Mouse (Mus musculus) neural tube, embryonic 11.5 days (tissue): ENCODE results near the gene Fam57a. TPM values are rescaled to one million over a fixed set of nuclear protein-coding genes. Genes with fewer than 3 reads are reported as not detected.

Experiments used
- ATAC-seq: fragments of 200-750 bp; cut with Nextera tagmentation; 2 replicates; pipeline ENCODE4 v1.8.0; 2017; ENCODE audit warnings: moderate number of reproducible peaks, mild to moderate bottlenecking, moderate TSS enrichment, moderate library complexity; ENCODE audit not compliant: insufficient read depth, low FRiP score, low TSS enrichment
- DNase-seq: peaks from one replicate; pipeline ENCODE4 v3.0.0-alpha.2; 2015; ENCODE audit warnings: low spot score
- H3K27ac ChIP-seq: fragments of 300-500 bp; sonication (generic); 2 replicates; pipeline ENCODE4 v1.5.1; 2014; ENCODE audit warnings: low read depth, mild to moderate bottlenecking, low read length
- H3K27me3 ChIP-seq: fragments of 300-500 bp; sonication (generic); 2 replicates; pipeline ENCODE4 v1.6.1; 2014; ENCODE audit warnings: mild to moderate bottlenecking, low read length, mixed read lengths; ENCODE audit not compliant: control insufficient read depth, insufficient read depth
- H3K36me3 ChIP-seq: fragments of 300-500 bp; sonication (generic); 2 replicates; pipeline ENCODE4 v1.6.1; 2014; ENCODE audit warnings: mild to moderate bottlenecking, low read length, moderate library complexity, mixed read lengths; ENCODE audit not compliant: control insufficient read depth, insufficient read depth
- H3K4me1 ChIP-seq: fragments of 300-500 bp; sonication (generic); 2 replicates; pipeline ENCODE4 v1.6.1; 2014; ENCODE audit warnings: low read length, mixed read lengths; ENCODE audit not compliant: control insufficient read depth, insufficient read depth
- H3K4me2 ChIP-seq: fragments of 300-500 bp; sonication (generic); 2 replicates; pipeline ENCODE4 v1.6.1; 2014; ENCODE audit warnings: low read depth, mild to moderate bottlenecking, moderate library complexity
- H3K4me3 ChIP-seq: fragments of 300-500 bp; sonication (generic); 2 replicates; pipeline ENCODE4 v1.5.1; 2014; ENCODE audit warnings: low read depth, low read length
- H3K9ac ChIP-seq: fragments of 300-500 bp; sonication (generic); 2 replicates; pipeline ENCODE4 v1.6.1; 2014; ENCODE audit warnings: mild to moderate bottlenecking, low read length
- H3K9me3 ChIP-seq: fragments of 300-500 bp; sonication (generic); 2 replicates; pipeline ENCODE4 v1.6.1; 2016; ENCODE audit warnings: low read length; ENCODE audit not compliant: control insufficient read depth
- WGBS: fragments of 180-500 bp; shearing (Covaris S2); extraction: QIAGEN DNeasy Blood & Tissue Kit; methylation state at CpG from one replicate; pipeline ENCODE4 v1.1.7; 2014; 5-methylcytosine and 5-hydroxymethylcytosine counted together
- polyA plus RNA-seq: library from polyadenylated mRNA; unstranded; fragments of >200 nt; fragmentation: Nextera tagmentation; extraction: Ambion mirVana; gene quantifications from 2 replicates; pipeline ENCODE4 v1.2.1, GENCODE M21; 2014

The Fam57a gene
- polyA plus RNA-seq, 1 experiment from 2014 or later, result 37.2 TPM

DNA sequence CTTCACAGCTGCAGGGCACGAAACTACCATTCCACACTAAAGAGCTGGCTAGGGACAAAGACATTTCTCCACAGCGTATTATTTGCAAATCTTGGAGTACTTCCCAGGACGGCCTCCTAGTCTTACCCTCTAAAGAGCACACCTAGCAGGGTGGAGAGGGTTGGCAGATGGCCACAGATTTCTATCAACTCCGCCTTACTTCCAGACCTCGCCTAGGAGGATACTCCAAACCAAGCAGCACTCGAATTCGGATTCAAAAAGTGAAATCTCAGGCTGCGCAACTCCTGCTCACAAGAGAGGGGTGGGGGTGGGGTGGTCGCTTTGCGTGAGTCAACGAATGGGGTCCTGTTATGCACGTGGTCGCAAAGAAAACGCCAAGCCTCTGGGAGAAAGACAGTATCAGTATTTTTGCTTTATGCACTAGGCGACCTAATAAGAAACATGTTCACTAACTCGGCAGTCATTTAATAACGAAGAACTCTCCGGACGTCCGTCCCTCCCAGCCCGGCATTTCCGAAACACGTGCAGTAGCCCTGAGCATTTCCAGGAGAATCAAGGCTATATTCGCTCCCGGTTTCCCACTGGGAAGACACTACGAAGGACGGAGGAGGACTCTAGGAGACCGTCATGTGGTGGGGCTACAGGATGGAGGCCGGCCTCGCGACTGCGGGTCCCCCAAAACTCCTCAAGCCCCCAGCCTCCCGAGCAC, 37.4 kb downstream of the Fam57a start:
- DNase-seq (peak; percentile 58), ATAC-seq (peak; percentile 31)
- H3K27me3 ChIP-seq, result no peaks in the 10 kb centered on the region
- H3K4me2 ChIP-seq, result peak overlapping the region; percentile 85
- H3K4me1 ChIP-seq, result no peaks in the 10 kb centered on the region
- peak overlapping the region; percentile 95 for H3K9ac ChIP-seq
- peak overlapping the region; percentile 83 for H3K27ac ChIP-seq
- peak overlapping the region; percentile 83 for H3K4me3 ChIP-seq
- no peaks in the 10 kb centered on the region for H3K9me3 ChIP-seq
- WGBS, result 5% methylated on average over 33 of the region's 33 CpGs
- peaks cover 12% of the 10 kb centered on the region for H3K36me3 ChIP-seq

DNA sequence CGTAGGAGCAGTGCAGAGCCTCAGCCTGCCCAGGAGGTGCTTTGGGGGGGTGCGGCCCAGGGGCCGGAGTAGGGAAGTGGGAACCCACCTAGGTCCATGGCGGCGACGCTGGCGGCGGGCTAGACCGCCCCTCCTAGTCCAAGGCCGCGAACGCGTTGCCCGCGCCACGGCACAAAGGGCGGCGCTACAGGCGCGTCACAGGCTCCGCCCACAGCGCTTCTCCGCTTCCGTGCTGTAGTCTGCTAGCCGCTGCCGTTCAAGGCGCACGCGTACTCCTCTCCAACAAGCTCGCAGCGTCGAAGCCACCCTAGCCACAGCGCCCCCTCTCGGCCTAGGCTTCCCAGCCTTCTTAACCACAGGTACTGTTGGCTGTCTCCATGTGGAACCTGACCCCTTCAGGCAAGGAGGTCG, 37.9 kb downstream of the Fam57a start, which contains the start of the genes Dbil5 and Gemin4:
Dbil5 (plus strand) TSS at position 219 of the 411 bp plus-strand sequence.
Gemin4 (minus strand) TSS at position 275 of the 411 bp plus-strand sequence.
- no peaks in the 10 kb centered on the region for H3K27me3 ChIP-seq
- peak; percentile 98 for ATAC-seq

DNA sequence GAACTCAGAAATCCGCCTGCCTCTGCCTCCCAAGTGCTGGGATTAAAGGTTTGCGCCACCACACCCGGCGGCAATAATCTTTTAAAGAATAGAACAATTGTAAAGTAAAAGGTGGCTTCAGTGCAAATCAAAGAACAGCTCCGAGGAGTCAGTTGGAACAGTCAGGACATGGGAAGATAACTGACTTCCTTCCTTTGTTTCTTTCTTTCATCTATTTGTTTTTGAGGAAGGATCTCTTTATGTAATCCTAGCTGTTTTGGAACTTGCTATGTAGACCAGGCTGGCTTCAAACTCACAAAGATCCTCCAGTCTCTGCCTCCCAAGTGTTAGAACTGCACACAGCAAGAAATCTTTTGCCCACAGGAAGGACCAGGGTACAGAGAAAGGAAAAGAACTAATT, 45.2 kb downstream of the Fam57a start:
- WGBS, result 89% methylated on average over 5 of the region's 5 CpGs
- Histone ChIP-seq H3K4me3 (no peak overlapping the region), H3K9me3 (no peaks in the 10 kb centered on the region), H3K27ac (no peak overlapping the region), H3K36me3 (peaks cover 3% of the 10 kb centered on the region; the same call in 1 of the 2 replicates), H3K4me1 (no peaks in the 10 kb centered on the region), H3K27me3 (no peaks in the 10 kb centered on the region), H3K9ac (no peak overlapping the region), H3K4me2 (no peak overlapping the region)
- no peak for DNase-seq
- no peak for ATAC-seq

More for the DNA sequence above, 37.9 kb downstream of the Fam57a start, which contains the start of the genes Dbil5 and Gemin4:
- Histone ChIP-seq H3K9me3 (no peaks in the 10 kb centered on the region), H3K27ac (peak within 1 kb of the TSS; percentile 83), H3K4me3 (peak within 1 kb of the TSS; percentile 83), H3K9ac (peak within 1 kb of the TSS; percentile 95), H3K4me1 (no peaks in the 10 kb centered on the region), H3K36me3 (peaks cover 12% of the 10 kb centered on the region), H3K4me2 (peak within 1 kb of the TSS; percentile 85)
- peak; percentile 99 for DNase-seq
- 0% methylated on average over 33 of the region's 35 CpGs for WGBS

DNA sequence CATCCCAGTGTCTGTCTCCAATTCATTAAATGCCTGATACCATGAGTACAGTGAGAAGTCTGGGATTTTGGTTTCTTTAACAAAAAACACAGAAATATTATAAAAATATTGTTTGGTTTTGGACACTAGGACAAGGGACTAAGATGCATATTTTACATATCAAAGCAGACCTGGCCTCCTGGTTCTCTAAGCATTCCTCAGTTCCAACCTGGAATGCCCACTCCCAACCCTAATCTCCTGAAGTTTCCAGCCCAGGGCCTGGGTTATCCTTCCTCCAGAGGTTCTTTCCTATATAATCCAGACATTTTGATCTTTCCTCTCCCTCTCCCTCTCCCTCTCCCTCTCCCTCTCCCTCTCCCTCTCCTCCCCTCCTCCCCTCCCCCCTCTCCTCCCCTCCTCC, 45.6 kb downstream of the Fam57a start:
- H3K9ac ChIP-seq, result no peak overlapping the region
- no peak overlapping the region for H3K4me2 ChIP-seq
- H3K4me1 ChIP-seq, result no peaks in the 10 kb centered on the region
- H3K4me3 ChIP-seq, result no peak overlapping the region
- ATAC-seq (no peak), DNase-seq (no peak)
- no peaks in the 10 kb centered on the region for H3K27me3 ChIP-seq
- H3K9me3 ChIP-seq, result no peaks in the 10 kb centered on the region
- no peak overlapping the region for H3K27ac ChIP-seq
- H3K36me3 ChIP-seq, result peaks cover 3% of the 10 kb centered on the region; the same call in 1 of the 2 replicates

DNA sequence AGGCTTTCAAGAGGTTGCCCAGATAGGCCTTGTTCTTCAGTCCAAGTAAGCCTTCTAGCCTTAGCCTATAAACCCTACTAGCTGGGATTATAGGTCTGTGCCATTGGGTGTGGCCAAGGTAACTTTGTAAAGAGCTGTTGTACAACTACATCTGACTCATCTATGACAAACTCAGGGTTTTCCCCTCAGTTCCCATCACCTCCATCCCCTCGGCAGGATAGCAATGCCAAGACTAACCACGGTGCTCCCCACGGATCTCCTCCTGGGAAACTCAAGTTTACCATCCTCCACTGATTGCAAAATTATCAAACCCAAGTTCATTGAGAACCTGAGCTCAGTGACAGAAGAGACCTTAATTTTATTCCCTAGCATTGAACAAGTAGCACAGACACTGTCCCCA, 56.7 kb downstream of the Fam57a start:
- Histone ChIP-seq H3K27me3 (no peaks in the 10 kb centered on the region), H3K9me3 (no peaks in the 10 kb centered on the region), H3K36me3 (peaks cover 6% of the 10 kb centered on the region), H3K9ac (no peak overlapping the region), H3K4me2 (no peak overlapping the region), H3K4me1 (no peaks in the 10 kb centered on the region), H3K27ac (no peak overlapping the region), H3K4me3 (no peak overlapping the region)
- 90% methylated on average over 3 of the region's 3 CpGs for WGBS
- ATAC-seq (no peak), DNase-seq (no peak)

DNA sequence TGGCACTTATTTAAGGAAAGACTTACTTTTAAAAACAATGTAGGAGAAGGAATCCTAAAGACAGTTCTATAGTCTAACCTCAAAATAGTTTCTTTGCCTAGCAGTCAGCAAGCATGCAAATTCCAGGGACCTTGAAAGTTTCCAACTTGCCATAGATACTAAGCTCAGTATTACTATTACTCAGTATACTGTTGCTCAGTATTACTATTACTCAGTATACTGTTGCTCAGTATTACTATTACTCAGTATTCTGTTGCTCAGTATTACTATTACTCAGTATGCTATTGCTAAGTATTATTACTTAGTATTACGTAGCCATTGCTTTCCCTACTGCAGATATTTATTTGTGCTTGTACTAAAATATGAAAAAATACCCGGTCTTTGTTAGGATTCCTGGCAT, 60.3 kb downstream of the Fam57a start:
- Histone ChIP-seq H3K9ac (no peak overlapping the region), H3K4me1 (peaks cover 10% of the 10 kb centered on the region), H3K27ac (no peak overlapping the region), H3K9me3 (no peaks in the 10 kb centered on the region), H3K4me2 (no peak overlapping the region), H3K36me3 (no peaks in the 10 kb centered on the region; the same call in 1 of the 2 replicates), H3K4me3 (no peak overlapping the region), H3K27me3 (no peaks in the 10 kb centered on the region)
- no peak for ATAC-seq
- WGBS, result 92% methylated on average over 2 of the region's 2 CpGs
- DNase-seq, result no peak

DNA sequence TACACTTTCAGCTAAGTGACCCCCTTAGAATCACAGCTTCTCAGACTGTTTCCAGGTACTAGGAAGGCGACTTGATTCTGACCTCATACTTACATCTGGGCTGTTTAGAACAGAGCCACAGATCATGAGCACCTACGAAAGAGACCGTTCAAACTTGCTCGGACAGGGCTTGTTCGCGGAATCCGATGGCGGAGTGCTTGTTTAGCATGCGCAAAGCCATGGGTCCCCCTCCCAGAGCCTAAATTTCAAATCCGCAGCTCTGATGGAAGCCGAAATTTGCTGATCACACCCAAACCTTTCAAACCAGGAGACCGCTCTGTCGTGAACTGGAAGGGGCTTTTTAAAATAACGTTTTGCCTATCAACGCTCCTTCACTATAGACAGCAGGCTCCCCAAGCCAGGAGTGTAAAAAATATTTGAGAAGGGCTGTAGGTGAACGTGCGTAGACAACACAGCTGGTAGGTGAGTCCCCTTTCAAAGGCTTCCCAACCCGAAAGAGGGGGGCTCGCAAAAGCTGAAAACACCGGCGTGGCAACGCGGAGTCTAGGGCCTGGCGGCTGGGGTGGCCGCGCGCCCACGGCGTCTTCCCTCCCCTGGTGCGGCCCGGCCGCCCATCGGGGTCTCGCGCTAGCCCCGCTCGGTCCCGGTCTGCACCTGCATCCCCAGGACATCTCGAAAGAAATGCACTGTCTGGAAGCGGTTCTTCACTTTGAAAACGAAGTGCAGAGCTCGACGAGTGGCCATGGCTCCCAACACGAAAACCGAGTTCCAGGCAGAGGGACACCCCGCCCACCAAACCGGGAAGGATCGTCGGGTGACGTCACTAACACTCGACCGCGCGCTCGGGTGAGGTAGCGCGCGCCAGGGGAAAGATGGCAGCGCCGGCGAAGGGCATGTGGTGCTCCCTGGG, 63.7 kb downstream of the Fam57a start, which contains the start of the genes Mrm3 and Glod4:
Mrm3 (plus strand) TSS at position 815 of the 910 bp plus-strand sequence.
Glod4 (minus strand) TSS at position 825 of the 910 bp plus-strand sequence.
- Histone ChIP-seq H3K27me3 (no peaks in the 10 kb centered on the region), H3K4me2 (peak within 1 kb of the TSS; percentile 91), H3K4me3 (peak within 1 kb of the TSS; percentile 76), H3K36me3 (no peaks in the 10 kb centered on the region; the same call in 1 of the 2 replicates), H3K9me3 (no peaks in the 10 kb centered on the region), H3K4me1 (peaks cover 10% of the 10 kb centered on the region), H3K9ac (peak within 1 kb of the TSS; percentile 76), H3K27ac (no peak within 1 kb of the TSS)
- DNase-seq (peak; percentile 95), ATAC-seq (peak; percentile 74)
- WGBS, result under 1% methylated on average over 61 of the region's 61 CpGs

DNA sequence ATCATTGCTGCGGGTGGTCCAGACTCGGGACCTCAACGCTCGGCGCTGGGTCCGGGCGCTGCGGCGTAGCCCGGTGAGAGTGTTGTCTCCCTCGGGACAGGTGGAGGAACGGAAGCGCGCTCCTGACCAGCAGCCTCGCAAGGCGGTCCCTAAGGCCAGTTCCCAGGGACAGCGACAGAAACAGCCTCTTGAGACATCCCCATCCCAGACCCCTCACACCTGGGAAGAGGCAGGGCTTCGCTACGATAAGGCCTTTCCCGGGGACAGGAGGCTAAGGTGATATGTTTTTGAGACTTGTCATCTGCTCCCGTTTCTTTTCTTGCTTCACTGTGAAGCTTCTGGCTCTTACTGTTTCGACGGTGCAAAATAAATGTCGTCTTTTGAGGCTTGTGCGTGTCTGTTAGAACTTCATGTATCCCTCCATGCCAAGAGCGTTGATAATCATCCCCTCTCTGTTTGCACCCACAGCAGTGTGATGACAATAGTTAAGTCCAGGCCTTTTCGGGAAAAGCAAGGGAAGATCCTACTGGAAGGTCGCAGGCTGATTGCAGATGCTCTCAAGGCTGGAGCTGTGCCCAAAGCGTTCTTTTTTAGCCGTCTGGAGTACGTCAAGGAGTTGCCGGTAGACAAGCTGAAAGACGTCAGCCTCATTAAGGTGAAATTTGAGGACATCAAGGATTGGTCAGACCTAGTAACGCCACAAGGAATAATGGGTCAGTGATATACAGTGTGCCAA, 64.5 kb downstream of the Fam57a start:
- 5% methylated on average over 34 of the region's 34 CpGs for WGBS
- H3K4me1 ChIP-seq, result peaks cover 10% of the 10 kb centered on the region
- H3K4me2 ChIP-seq, result peak overlapping the region; percentile 91
- H3K9ac ChIP-seq, result peak overlapping the region; percentile 76
- no peaks in the 10 kb centered on the region for H3K36me3 ChIP-seq
- no peaks in the 10 kb centered on the region for H3K9me3 ChIP-seq
- H3K27ac ChIP-seq, result no peak overlapping the region
- ATAC-seq, result peak; percentile 31; the same call in 1 of the 2 replicates
- DNase-seq, result no peak
- H3K27me3 ChIP-seq, result no peaks in the 10 kb centered on the region
- peak overlapping the region; percentile 76 for H3K4me3 ChIP-seq
